Mouse (Mus musculus): ENCODE results near the gene Grin2d.

GRCm38 (mm10) chr7:45895931-45896516 lies 17.8 kb upstream of the Grin2d start:
- TF ChIP-seq POLR2A (IDR thresholded peaks at IDR 0.05; ENCODE audit: low read depth, low read length) (no peak), CTCF (IDR thresholded peaks at IDR 0.05; ENCODE audit: extremely low read depth, insufficient read length, insufficient replicate concordance, low read depth, low read length) (no peak)
